Mouse (Mus musculus): Measurements from ENCODE around the gene Ddrgk1.

DNA sequence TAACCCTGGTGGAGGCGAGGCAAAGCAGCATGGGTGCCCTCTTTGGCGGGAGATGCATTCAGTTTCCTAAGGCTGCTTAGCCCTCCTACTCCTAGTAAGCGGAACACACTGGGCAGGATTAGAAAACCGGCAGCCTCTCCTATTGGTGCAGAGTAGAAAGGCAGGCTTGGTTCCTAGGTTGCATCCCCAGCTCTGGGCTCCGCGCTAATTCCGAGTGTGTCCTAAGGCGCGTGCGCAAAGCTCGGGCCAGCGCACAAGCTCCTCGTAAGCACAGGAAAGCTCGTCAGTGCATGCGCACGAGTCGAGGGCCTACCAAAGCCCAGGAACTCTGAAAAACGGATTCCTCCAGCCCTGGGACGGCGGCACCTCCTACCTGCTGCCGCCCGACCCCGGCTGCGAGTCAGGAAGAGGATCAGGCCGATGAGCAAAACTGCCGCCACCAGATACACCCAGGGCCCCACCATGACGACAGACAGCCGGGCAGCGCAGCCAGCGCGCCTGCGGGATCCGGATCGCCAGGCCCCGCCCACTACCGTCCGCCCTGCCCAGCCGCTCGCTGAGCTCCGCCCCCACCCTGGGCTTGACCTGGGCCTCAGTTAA is at the start of gene Ddrgk1:
- TF ChIP-seq CTCF (IDR thresholded peaks at IDR 0.05; ENCODE audit: low read depth, low read length) (no peak), POLR2A (IDR thresholded peaks at IDR 0.05; ENCODE audit: borderline replicate concordance, low read depth, low read length) (no peak)
